Mouse (Mus musculus): Measurements from ENCODE around the gene Pou3f4.

DNA sequence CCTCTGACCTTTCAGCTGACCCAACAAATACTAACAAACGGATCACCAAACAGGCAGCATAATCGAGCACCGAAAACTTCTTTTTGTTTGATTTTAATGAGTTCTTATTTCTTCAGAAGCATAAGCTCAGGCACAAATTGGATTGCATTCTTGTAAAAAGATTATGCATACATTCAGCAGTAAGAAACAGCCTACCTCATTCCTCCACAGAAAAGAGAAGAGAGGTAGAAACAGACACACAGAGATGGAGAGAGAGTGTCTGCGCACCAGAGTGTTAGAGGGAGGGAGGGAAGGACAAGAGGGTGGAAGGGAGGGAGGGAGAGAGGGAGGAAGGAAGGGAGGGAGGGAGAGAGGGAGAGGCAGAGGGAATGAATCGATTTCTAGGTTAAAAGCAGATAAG lies 2.0 kb upstream of the Pou3f4 start:
- no peak for TF ChIP-seq CTCF (IDR thresholded peaks at IDR 0.05; ENCODE audit: borderline replicate concordance, insufficient read depth, low read depth, low read length)
- TF ChIP-seq POLR2A (IDR thresholded peaks at IDR 0.05; ENCODE audit: borderline replicate concordance, insufficient read depth, low read length): no peak
